9 mouse cellular contexts compared by ENCODE assay signal in the genomic region with DNA sequence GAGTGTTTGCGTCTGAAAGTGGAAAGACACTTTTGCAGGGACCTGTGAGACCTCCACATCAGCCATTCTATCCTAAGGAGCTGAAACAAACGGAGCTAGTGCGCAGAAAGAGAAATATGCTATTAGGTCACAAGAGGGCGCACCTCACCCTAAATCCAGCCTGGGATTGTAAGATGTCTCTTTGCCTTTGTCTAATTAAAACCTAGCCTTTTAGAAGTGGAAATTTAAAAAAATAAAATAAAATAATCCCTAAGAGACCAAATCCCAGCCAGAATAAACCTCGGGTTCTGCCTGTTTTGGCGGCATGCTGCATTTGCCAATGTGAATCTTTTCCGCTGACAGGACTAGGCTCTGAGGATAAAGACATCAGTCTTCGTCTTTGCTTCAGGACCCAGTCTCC. TPM values are rescaled to one million over a fixed set of nuclear protein-coding genes. Genes with fewer than 3 reads are reported as not detected.
DNase-seq lines count a peak whose midpoint lies in the region; ATAC-seq and TF ChIP-seq lines count a peak whose summit lies in the region.
"Had no signal": no experiment of that assay in that cellular context is flagged by ENCODE, and none has a peak within 500 bp of the region (broad histone marks: within the 10 kb centered on the region; RNA-seq: fewer than 3 reads in every experiment).

No protein-coding gene starts in this region.

- H3K4me3 ChIP-seq in hindbrain, embryonic 10.5 days = no peak overlapping the region
- H3K4me3 ChIP-seq in hindbrain, embryonic 12.5 days = no peak overlapping the region
- H3K4me3 ChIP-seq in E14TG2a.4 (replicated peaks; ENCODE audit: low read length) = no peak overlapping the region
- no peak overlapping the region for H3K4me3 ChIP-seq in forebrain, postnatal 0 days (ENCODE audit: low read depth, low read length)
- H3K4me3 ChIP-seq in lung, embryonic 14.5 days (ENCODE audit: low read depth, low read length) = no peak overlapping the region
- H3K4me3 ChIP-seq in stomach, postnatal 0 days (ENCODE audit: low read depth, low read length) = no peak overlapping the region
- H3K4me3 ChIP-seq: embryonic facial prominence, embryonic 12.5 days had no signal

- peaks cover 26% of the 10 kb centered on the region for H3K4me1 ChIP-seq in hindbrain, embryonic 10.5 days (replicated peaks)
- peaks cover 18% of the 10 kb centered on the region for H3K4me1 ChIP-seq in hindbrain, embryonic 12.5 days
- H3K4me1 ChIP-seq in E14TG2a.4 (replicated peaks; ENCODE audit: low read depth, low read length) = peaks cover 37% of the 10 kb centered on the region
- peaks cover 8% of the 10 kb centered on the region for H3K4me1 ChIP-seq in forebrain, postnatal 0 days (ENCODE audit: insufficient read depth)
- H3K4me1 ChIP-seq in lung, embryonic 14.5 days (ENCODE audit: insufficient read depth) = peaks cover 10% of the 10 kb centered on the region
- no peaks in the 10 kb centered on the region for H3K4me1 ChIP-seq in stomach, postnatal 0 days (replicated peaks; ENCODE audit: control insufficient read depth, insufficient read depth)

- H3K9ac ChIP-seq in hindbrain, embryonic 12.5 days = no peak overlapping the region
- no peak overlapping the region for H3K9ac ChIP-seq in forebrain, postnatal 0 days
- no peak overlapping the region for H3K9ac ChIP-seq in lung, embryonic 14.5 days
- H3K9ac ChIP-seq in stomach, postnatal 0 days (ENCODE audit: low read length) = no peak overlapping the region
- H3K9ac ChIP-seq: embryonic facial prominence, embryonic 12.5 days had no signal

- TF ChIP-seq EP300 in stomach, postnatal 0 days (optimal IDR thresholded peaks at IDR 0.05) = no peak

- H3K4me2 ChIP-seq in hindbrain, embryonic 12.5 days (replicated peaks) = no peak overlapping the region
- no peak overlapping the region for H3K4me2 ChIP-seq in forebrain, postnatal 0 days (ENCODE audit: low read depth)
- no peak overlapping the region for H3K4me2 ChIP-seq in lung, embryonic 14.5 days
- H3K4me2 ChIP-seq in stomach, postnatal 0 days (replicated peaks; ENCODE audit: low read depth) = no peak overlapping the region
- H3K4me2 ChIP-seq: embryonic facial prominence, embryonic 12.5 days had no signal

- DNase-seq in hindbrain, embryonic 10.5 days (ENCODE audit: low spot score) = peak; percentile 69
- peak; percentile 20 for DNase-seq in c-Kit-negative CD71-positive TER-119-positive erythroid progenitor cells, embryonic 14.5 days (ENCODE audit: low read depth, low spot score)
- DNase-seq in forebrain, postnatal 0 days = peak; percentile 91
- peak; percentile 94 for DNase-seq in lung, embryonic 14.5 days
- DNase-seq in stomach, postnatal 0 days (ENCODE audit: low spot score) = peak; percentile 51

- WGBS in hindbrain, embryonic 10.5 days = 25% methylated on average over 8 of the region's 8 CpGs
- 24% methylated on average over 8 of the region's 8 CpGs for WGBS in hindbrain, embryonic 12.5 days
- whole genome bisulfite sequencing in forebrain, postnatal 0 days = 14% methylated on average over 8 of the region's 8 CpGs
- WGBS in lung, embryonic 14.5 days = 16% methylated on average over 8 of the region's 8 CpGs
- 21% methylated on average over 8 of the region's 8 CpGs for WGBS in stomach, postnatal 0 days

- no peak for ATAC-seq in hindbrain, embryonic 12.5 days (ENCODE audit: low FRiP score)
- ATAC-seq in forebrain, postnatal 0 days = no peak
- no peak for ATAC-seq in lung, embryonic 14.5 days (ENCODE audit: insufficient read depth)
- no peak for ATAC-seq in stomach, postnatal 0 days (ENCODE audit: low FRiP score, low TSS enrichment)
- ATAC-seq in megakaryocyte, adult 5-6 weeks (ENCODE audit: poor library complexity, severe bottlenecking) = no peak

- no peak overlapping the region for H3K27ac ChIP-seq in hindbrain, embryonic 10.5 days
- H3K27ac ChIP-seq in hindbrain, embryonic 12.5 days = no peak overlapping the region
- H3K27ac ChIP-seq in forebrain, postnatal 0 days (ENCODE audit: low read depth, low read length) = peak overlapping the region; percentile 54; the same call in 1 of the 2 replicates
- H3K27ac ChIP-seq in lung, embryonic 14.5 days (ENCODE audit: low read depth) = no peak overlapping the region
- no peak overlapping the region for H3K27ac ChIP-seq in stomach, postnatal 0 days (replicated peaks)
- H3K27ac ChIP-seq: embryonic facial prominence, embryonic 12.5 days had no signal

- H3K36me3 ChIP-seq in hindbrain, embryonic 10.5 days = no peaks in the 10 kb centered on the region
- no peaks in the 10 kb centered on the region for H3K36me3 ChIP-seq in hindbrain, embryonic 12.5 days
- peaks cover 3% of the 10 kb centered on the region; the same call in 1 of the 2 replicates for H3K36me3 ChIP-seq in E14TG2a.4 (ENCODE audit: insufficient read depth, low read length)
- H3K36me3 ChIP-seq in forebrain, postnatal 0 days (ENCODE audit: insufficient read depth) = no peaks in the 10 kb centered on the region
- H3K36me3 ChIP-seq in lung, embryonic 14.5 days (ENCODE audit: insufficient read depth) = no peaks in the 10 kb centered on the region
- no peaks in the 10 kb centered on the region for H3K36me3 ChIP-seq in stomach, postnatal 0 days (ENCODE audit: control insufficient read depth, insufficient read depth, low read length)
- H3K36me3 ChIP-seq: embryonic facial prominence, embryonic 12.5 days had no signal

- TF ChIP-seq CTCF in E14TG2a.4 (conservative IDR thresholded peaks at IDR 0.05; ENCODE audit: low read length) = peak; percentile 67
- peak; percentile 88 for TF ChIP-seq CTCF in forebrain, postnatal 0 days (IDR thresholded peaks at IDR 0.05; ENCODE audit: low read depth)
- peak; percentile 85 for TF ChIP-seq CTCF in lung, embryonic 14.5 days (IDR thresholded peaks at IDR 0.05; ENCODE audit: low read depth)
- peak; percentile 88 for TF ChIP-seq CTCF in stomach, postnatal 0 days (IDR thresholded peaks at IDR 0.05; ENCODE audit: low read depth)

- peaks cover 23% of the 10 kb centered on the region; the same call in 1 of the 2 replicates for H3K27me3 ChIP-seq in hindbrain, embryonic 10.5 days (ENCODE audit: insufficient read depth, poor library complexity, severe bottlenecking)
- 0 out of 2 replicates have a peak, but pooled peaks cover 2% of the 10 kb centered on the region for H3K27me3 ChIP-seq in hindbrain, embryonic 12.5 days
- peaks cover 31% of the 10 kb centered on the region for H3K27me3 ChIP-seq in E14TG2a.4 (ENCODE audit: insufficient read depth, low read length)
- no peaks in the 10 kb centered on the region for H3K27me3 ChIP-seq in forebrain, postnatal 0 days (ENCODE audit: insufficient read depth, low read length)
- H3K27me3 ChIP-seq in lung, embryonic 14.5 days (ENCODE audit: insufficient read depth, low read length) = peaks cover 4% of the 10 kb centered on the region; the same call in 1 of the 2 replicates
- no peaks in the 10 kb centered on the region for H3K27me3 ChIP-seq in stomach, postnatal 0 days (ENCODE audit: control insufficient read depth, insufficient read depth, low read length)
- H3K27me3 ChIP-seq: embryonic facial prominence, embryonic 12.5 days had no signal

- no peaks in the 10 kb centered on the region for H3K9me3 ChIP-seq in hindbrain, embryonic 10.5 days
- H3K9me3 ChIP-seq in hindbrain, embryonic 12.5 days (replicated peaks) = no peaks in the 10 kb centered on the region
- H3K9me3 ChIP-seq in E14TG2a.4 (ENCODE audit: low read length) = no peaks in the 10 kb centered on the region
- no peaks in the 10 kb centered on the region for H3K9me3 ChIP-seq in forebrain, postnatal 0 days (ENCODE audit: low read length)
- no peaks in the 10 kb centered on the region for H3K9me3 ChIP-seq in lung, embryonic 14.5 days (ENCODE audit: low read depth, low read length)
- no peaks in the 10 kb centered on the region for H3K9me3 ChIP-seq in stomach, postnatal 0 days (ENCODE audit: control insufficient read depth, low read length)
- H3K9me3 ChIP-seq: embryonic facial prominence, embryonic 12.5 days had no signal

RNA-seq across cellular contexts. Expression of gene Zscan20, which starts 3.4 kb away (rescaled TPM):
- polyA plus RNA-seq in hindbrain, embryonic 10.5 days (2016; fragmentation: Nextera tagmentation; extraction: Ambion mirVana) = 5.7 and 6.3 TPM in 2 replicates
- 5.7 and 5.9 TPM in 2 replicates for polyA plus RNA-seq in hindbrain, embryonic 12.5 days (2016; fragmentation: Nextera tagmentation; extraction: Ambion mirVana)
- total RNA-seq in forebrain, postnatal 0 days (2014; rRNA removed) = 6.5 and 7.6 TPM in 2 replicates
- polyA plus RNA-seq in forebrain, postnatal 0 days (2015; fragmentation: Nextera tagmentation; extraction: Ambion mirVana) = 1.0 and 1.4 TPM in 2 replicates
- 3.5 and 4.0 TPM in 2 replicates for polyA plus RNA-seq in lung, embryonic 14.5 days (2014; fragmentation: Nextera tagmentation; extraction: Ambion mirVana)
- 0.98 and 1.2 TPM in 2 replicates for polyA plus RNA-seq in stomach, postnatal 0 days (2015; fragmentation: Nextera tagmentation; extraction: Ambion mirVana)
- 1.5 and 3.0 TPM in 2 replicates for total RNA-seq in megakaryocyte, adult 5-6 weeks (2015)
- total RNA-seq in megakaryocyte, adult 5-6 weeks (2017) = 2.9 and 3.3 TPM in 2 replicates

RNA-seq across cellular contexts. Expression of gene Tlr12, which starts 5.1 kb away (rescaled TPM):
- polyA plus RNA-seq in hindbrain, embryonic 10.5 days (2016; fragmentation: Nextera tagmentation; extraction: Ambion mirVana) = 0.67 and 0.96 TPM in 2 replicates
- 0.93 and 1.5 TPM in 2 replicates for polyA plus RNA-seq in hindbrain, embryonic 12.5 days (2016; fragmentation: Nextera tagmentation; extraction: Ambion mirVana)
- total RNA-seq in forebrain, postnatal 0 days (2014; rRNA removed) = 1.2 and 1.6 TPM in 2 replicates
- polyA plus RNA-seq in forebrain, postnatal 0 days (2015; fragmentation: Nextera tagmentation; extraction: Ambion mirVana) = 1.2 and 1.3 TPM in 2 replicates
- polyA plus RNA-seq in lung, embryonic 14.5 days (2014; fragmentation: Nextera tagmentation; extraction: Ambion mirVana) = 0.26 and 0.30 TPM in 2 replicates
- polyA plus RNA-seq in stomach, postnatal 0 days (2015; fragmentation: Nextera tagmentation; extraction: Ambion mirVana) = 0.56 and 0.57 TPM in 2 replicates
- 0.52 and 1.2 TPM in 2 replicates for total RNA-seq in megakaryocyte, adult 5-6 weeks (2015)
- total RNA-seq in megakaryocyte, adult 5-6 weeks (2017) = 0.55 and 0.85 TPM in 2 replicates

RNA-seq across cellular contexts. Expression of gene Phc2, which starts 41.2 kb away (rescaled TPM):
- polyA plus RNA-seq in hindbrain, embryonic 10.5 days (2016; fragmentation: Nextera tagmentation; extraction: Ambion mirVana) = 41.9 and 62.2 TPM in 2 replicates
- 126 and 138 TPM in 2 replicates for polyA plus RNA-seq in hindbrain, embryonic 12.5 days (2016; fragmentation: Nextera tagmentation; extraction: Ambion mirVana)
- 78.3 and 93.2 TPM in 2 replicates for total RNA-seq in forebrain, postnatal 0 days (2014; rRNA removed)
- 52.4 and 56.3 TPM in 2 replicates for polyA plus RNA-seq in forebrain, postnatal 0 days (2015; fragmentation: Nextera tagmentation; extraction: Ambion mirVana)
- polyA plus RNA-seq in lung, embryonic 14.5 days (2014; fragmentation: Nextera tagmentation; extraction: Ambion mirVana) = 99.0 and 107 TPM in 2 replicates
- polyA plus RNA-seq in stomach, postnatal 0 days (2015; fragmentation: Nextera tagmentation; extraction: Ambion mirVana) = 27.1 and 31.1 TPM in 2 replicates
- 34.1 and 34.5 TPM in 2 replicates for total RNA-seq in megakaryocyte, adult 5-6 weeks (2015)
- 17.0 and 18.8 TPM in 2 replicates for total RNA-seq in megakaryocyte, adult 5-6 weeks (2017)

Comparison
In these comparisons a context has a peak if more than half of its experiments do, and no peak if none do; other contexts are left out.
1. DNase-seq: peak in every context shown above with its lines; median percentile 94 in lung, embryonic 14.5 days; 91 in forebrain, postnatal 0 days; 69 in hindbrain, embryonic 10.5 days; 51 in stomach, postnatal 0 days; 20 in c-Kit-negative CD71-positive TER-119-positive erythroid progenitor cells, embryonic 14.5 days.